Mouse (Mus musculus) megakaryocyte, embryonic 14.5 days (primary cell): ENCODE measurements around the gene Usp47.

Experiments
- FLI1 ChIP-seq: IDR thresholded peaks from 2 replicates; pipeline ENCODE4 v1.6.1; 2012; ENCODE audit warnings: low read length, inconsistent platforms, mixed read lengths
- GATA1 ChIP-seq: IDR thresholded peaks from 3 replicates; pipeline ENCODE4 v1.6.1; 2012; ENCODE audit warnings: mixed read lengths, low read length, inconsistent platforms, borderline replicate concordance

DNA sequence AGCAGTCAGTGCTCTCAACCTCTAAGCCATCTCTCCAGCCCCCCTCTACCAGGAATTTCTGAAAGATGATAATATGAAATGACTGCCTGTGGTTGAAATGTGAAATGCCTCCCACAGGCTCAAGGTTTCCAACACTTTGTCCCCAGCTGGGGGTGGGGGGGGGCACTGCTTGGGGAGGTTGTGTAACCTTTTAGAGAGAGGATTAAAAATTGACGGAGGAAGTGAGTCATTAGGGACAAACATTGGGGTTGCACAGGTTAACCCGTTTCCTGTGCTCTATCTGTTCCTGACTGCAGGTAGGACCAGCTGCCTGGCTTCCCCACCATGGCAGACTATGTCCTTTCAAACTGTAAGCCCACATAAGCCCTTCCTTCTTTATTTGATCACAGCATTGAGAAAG is 12.8 kb upstream of the Usp47 start:
- TF ChIP-seq FLI1 (no peak), GATA1 (no peak)
